Mouse (Mus musculus) hindbrain, embryonic 15.5 days (tissue): ENCODE results near the gene Pigu. TPM values are rescaled to one million over a fixed set of nuclear protein-coding genes. Genes with fewer than 3 reads are reported as not detected.

Experiments used
- ATAC-seq: fragments of 200-750 bp; cut with Nextera tagmentation; 2 replicates; pipeline ENCODE4 v1.8.0; 2017; ENCODE audit warnings: low read depth, moderate number of reproducible peaks, moderate TSS enrichment; ENCODE audit not compliant: low FRiP score
- H3K27ac ChIP-seq: fragments of 300-500 bp; sonication (generic); replicated peaks from 2 replicates; pipeline ENCODE4 v1.5.1; 2015; ENCODE audit warnings: mild to moderate bottlenecking, inconsistent platforms
- H3K27me3 ChIP-seq: fragments of 300-500 bp; sonication (generic); 2 replicates; pipeline ENCODE4 v1.6.1; 2015; ENCODE audit warnings: control low read depth, inconsistent platforms
- H3K36me3 ChIP-seq: fragments of 300-500 bp; sonication (generic); 2 replicates; pipeline ENCODE4 v1.6.1; 2015; ENCODE audit warnings: control low read depth, inconsistent platforms
- H3K4me1 ChIP-seq: fragments of 300-500 bp; sonication (generic); replicated peaks from 2 replicates; pipeline ENCODE4 v1.6.1; 2015; ENCODE audit warnings: control low read depth, inconsistent platforms
- H3K4me2 ChIP-seq: fragments of 300-500 bp; sonication (generic); 2 replicates; pipeline ENCODE4 v1.6.1; 2015; ENCODE audit warnings: moderate library complexity, mild to moderate bottlenecking, inconsistent platforms
- H3K4me3 ChIP-seq: fragments of 300-500 bp; sonication (generic); 2 replicates; pipeline ENCODE4 v1.5.1; 2015; ENCODE audit warnings: mild to moderate bottlenecking, inconsistent platforms
- H3K9ac ChIP-seq: fragments of 300-500 bp; sonication (generic); 2 replicates; pipeline ENCODE4 v1.6.1; 2015; ENCODE audit warnings: inconsistent platforms
- H3K9me3 ChIP-seq: fragments of 300-500 bp; sonication (generic); 2 replicates; pipeline ENCODE4 v1.6.1; 2016; ENCODE audit warnings: control low read depth, inconsistent platforms
- WGBS: fragments of 180-500 bp; shearing (Covaris S2); methylation state at CpG from one replicate; pipeline ENCODE4 v1.1.7; 2015; 5-methylcytosine and 5-hydroxymethylcytosine counted together
- polyA plus RNA-seq: library from polyadenylated mRNA; unstranded; fragments of >200 nt; fragmentation: Nextera tagmentation; extraction: Ambion mirVana; gene quantifications from 2 replicates; pipeline ENCODE4 v1.2.1, GENCODE M21; 2015

Gene Pigu
- polyA plus RNA-seq, 1 experiment from 2014 or later: 62.6 TPM

DNA sequence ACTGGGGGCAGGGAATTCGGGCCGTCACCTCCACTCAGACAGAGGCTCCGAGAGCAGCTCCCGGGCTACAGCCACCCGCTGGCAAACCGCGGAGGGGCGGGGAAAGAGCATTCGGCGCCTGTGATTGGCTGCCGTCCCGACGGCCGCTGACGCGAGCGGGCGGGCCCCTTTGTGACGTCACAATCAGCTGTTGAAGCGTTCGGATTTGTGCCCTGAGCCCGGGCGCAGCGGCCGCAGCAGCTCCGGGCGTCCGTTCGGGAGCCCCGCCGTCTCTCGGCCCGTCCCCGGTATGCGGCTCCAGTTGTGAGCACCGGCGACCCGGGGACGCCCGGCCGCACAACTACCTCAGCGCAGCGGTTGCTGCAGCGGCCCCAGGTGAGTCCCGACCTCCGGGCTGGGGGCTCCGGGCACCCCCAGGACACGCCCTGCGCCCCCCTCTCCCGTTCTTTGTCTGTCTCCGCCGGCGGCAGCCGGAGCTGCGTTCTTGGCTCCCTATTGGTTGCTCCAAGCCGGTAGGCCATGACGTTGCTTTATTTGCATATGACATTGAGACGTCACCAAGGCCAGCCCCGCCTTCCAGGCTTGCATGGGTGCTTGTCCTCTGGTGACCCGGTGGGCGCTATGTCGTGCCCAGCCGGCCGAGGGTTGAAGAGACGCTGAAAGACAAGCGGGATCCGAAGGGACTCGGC, 24.6 kb upstream of the Pigu start:
- Histone ChIP-seq H3K4me2 (peak overlapping the region; percentile 64), H3K9ac (peak overlapping the region; percentile 99), H3K36me3 (0 out of 2 replicates have a peak, but pooled peaks cover 6% of the 10 kb centered on the region), H3K27me3 (no peaks in the 10 kb centered on the region), H3K4me3 (peak overlapping the region; percentile 93), H3K9me3 (no peaks in the 10 kb centered on the region), H3K4me1 (peaks cover 58% of the 10 kb centered on the region), H3K27ac (peak overlapping the region; percentile 100)
- under 1% methylated on average over 68 of the region's 68 CpGs for WGBS
- ATAC-seq: peak; percentile 95

DNA sequence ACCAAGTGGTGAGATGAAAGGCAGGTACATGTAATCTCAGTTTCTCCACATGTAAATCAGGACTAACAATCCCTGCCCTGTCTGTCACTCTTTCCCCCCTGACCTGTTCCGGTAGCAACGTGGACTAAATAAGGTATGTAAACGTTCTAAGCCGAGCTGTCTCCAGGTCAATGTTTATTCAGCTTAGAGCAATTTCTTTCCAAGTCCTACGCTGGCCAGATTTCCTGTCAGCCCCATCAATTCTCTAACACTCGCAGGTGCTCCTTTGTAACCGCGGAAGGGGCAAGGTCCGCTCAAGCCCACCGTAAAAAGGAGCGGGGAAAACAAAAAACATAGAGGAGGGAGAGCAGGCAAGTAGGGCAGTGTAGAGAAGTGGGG, 23.8 kb upstream of the Pigu start:
- peak overlapping the region; percentile 99 for H3K9ac ChIP-seq
- 1% methylated on average over 11 of the region's 11 CpGs for WGBS
- H3K27me3 ChIP-seq: no peaks in the 10 kb centered on the region
- peak overlapping the region; percentile 93 for H3K4me3 ChIP-seq
- no peaks in the 10 kb centered on the region for H3K9me3 ChIP-seq
- peak overlapping the region; percentile 64 for H3K4me2 ChIP-seq
- peaks cover 51% of the 10 kb centered on the region for H3K4me1 ChIP-seq
- H3K27ac ChIP-seq: peak overlapping the region; percentile 100
- H3K36me3 ChIP-seq: no peaks in the 10 kb centered on the region
- ATAC-seq: no peak

DNA sequence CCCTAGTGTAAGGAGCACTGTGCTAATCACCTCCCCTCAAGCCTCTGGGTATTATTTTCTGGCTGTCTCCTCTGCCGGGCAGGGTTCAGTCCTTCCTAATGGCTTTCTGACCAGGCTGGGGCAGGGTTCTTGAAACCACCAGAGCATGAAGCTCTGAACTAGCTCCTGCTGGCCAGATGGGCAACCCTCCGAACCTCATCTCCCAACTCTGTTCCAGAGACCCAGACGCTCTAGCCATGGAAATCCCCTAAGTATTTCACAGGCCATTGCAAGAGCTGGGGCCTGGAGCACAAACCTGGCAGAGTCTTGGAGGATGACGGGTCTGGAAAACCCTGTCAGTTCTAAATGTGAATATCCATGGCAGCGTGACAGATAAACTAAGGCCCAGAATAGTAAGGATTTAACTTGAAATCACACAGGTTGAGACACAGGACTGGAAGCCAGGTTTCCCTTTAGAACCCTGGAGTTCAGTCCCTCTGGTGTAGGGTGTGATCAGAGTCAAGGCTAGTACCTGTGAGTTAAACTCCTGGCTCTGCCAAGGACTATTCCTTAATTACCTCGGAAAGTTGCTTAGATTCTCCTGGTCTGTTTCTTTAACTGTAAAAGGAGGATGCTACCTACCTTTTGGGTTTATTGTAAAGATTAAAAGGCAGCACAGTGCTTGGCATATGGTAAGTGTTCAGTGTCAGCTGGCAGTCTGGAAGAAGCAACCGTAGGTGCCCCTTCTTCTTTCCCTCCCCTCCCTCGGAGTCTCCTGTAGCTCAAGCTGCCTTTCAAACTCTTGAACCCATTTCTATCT, 23.2 kb upstream of the Pigu start, which contains the start of gene Trp53inp2:
Trp53inp2 (plus strand) TSS at position 799 of the 799 bp plus-strand sequence.
- H3K4me2 ChIP-seq: peak within 1 kb of the TSS; percentile 64
- H3K4me1 ChIP-seq: peaks cover 45% of the 10 kb centered on the region
- no peaks in the 10 kb centered on the region for H3K9me3 ChIP-seq
- 37% methylated on average over 8 of the region's 8 CpGs for WGBS
- peak within 1 kb of the TSS; percentile 100 for H3K27ac ChIP-seq
- H3K4me3 ChIP-seq: peak within 1 kb of the TSS; percentile 93
- peak within 1 kb of the TSS; percentile 99 for H3K9ac ChIP-seq
- no peaks in the 10 kb centered on the region for H3K27me3 ChIP-seq
- no peak for ATAC-seq
- no peaks in the 10 kb centered on the region for H3K36me3 ChIP-seq

DNA sequence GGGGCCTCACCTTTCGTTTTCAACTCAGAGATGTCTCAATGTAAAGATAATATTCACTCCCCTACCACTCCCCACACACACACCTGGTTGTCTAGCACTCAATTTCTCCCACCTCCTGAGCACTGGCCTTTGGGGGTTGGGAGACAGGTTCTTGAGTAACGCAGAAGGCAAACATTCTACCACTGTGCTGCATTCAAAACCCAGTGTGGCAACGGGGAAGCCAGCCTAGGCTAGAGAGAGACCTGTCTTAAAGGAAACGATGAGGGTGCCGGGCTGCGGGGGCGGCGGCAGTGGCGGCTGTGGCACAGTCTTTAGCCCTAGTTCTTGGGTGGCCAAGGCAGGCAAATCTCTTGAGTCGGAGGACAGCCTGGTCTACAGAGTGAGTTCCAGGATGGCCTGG, 19.0 kb upstream of the Pigu start:
- WGBS: 83% methylated on average over 10 of the region's 10 CpGs
- Histone ChIP-seq H3K4me3 (no peak overlapping the region), H3K9me3 (no peaks in the 10 kb centered on the region), H3K27ac (no peak overlapping the region), H3K36me3 (no peaks in the 10 kb centered on the region), H3K9ac (no peak overlapping the region), H3K27me3 (no peaks in the 10 kb centered on the region), H3K4me2 (no peak overlapping the region), H3K4me1 (peaks cover 11% of the 10 kb centered on the region)
- ATAC-seq: no peak

DNA sequence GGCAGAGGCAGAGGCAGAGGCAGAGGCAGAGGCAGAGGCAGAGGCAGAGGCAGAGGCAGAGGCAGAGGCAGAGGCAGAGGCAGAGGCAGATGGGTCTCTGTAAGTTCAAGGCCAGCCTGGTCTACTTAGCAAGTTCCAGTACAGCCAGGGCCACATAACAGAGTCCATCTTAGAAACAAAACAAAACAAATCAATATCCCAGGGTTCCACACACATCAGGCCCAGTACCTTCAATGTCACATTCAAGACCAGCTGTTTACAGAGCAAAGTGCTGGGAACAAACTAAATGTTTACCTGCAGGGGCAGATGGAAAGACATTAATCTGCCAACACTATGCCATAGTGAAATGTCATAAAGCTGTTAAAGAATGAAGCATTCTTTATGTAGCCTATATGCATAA, 17.3 kb upstream of the Pigu start:
- Histone ChIP-seq H3K4me1 (no peaks in the 10 kb centered on the region), H3K36me3 (no peaks in the 10 kb centered on the region), H3K4me2 (no peak overlapping the region), H3K4me3 (no peak overlapping the region), H3K27me3 (no peaks in the 10 kb centered on the region), H3K27ac (no peak overlapping the region), H3K9me3 (no peaks in the 10 kb centered on the region), H3K9ac (no peak overlapping the region)
- ATAC-seq: no peak

DNA sequence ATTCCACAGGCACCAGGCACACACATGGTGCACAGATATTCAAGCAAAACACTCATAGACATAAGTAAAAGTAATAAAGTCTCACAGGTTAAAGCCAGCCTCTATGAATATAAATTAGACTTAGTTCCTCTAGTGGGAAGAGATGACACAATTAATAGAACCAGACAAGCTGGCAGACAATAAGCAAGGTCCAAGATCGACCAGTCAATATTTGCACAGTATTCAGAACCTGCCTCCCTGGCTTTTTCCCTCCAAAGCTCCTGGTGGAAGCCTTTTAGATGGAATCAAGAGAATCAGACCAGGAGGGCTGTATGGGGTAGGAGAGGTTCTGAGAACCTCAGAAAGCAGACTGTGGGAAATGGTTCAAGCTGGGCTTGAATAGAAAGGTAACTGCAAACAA, 16.7 kb upstream of the Pigu start:
- 80% methylated on average over 1 of the region's 1 CpGs for WGBS
- ATAC-seq: no peak
- Histone ChIP-seq H3K36me3 (no peaks in the 10 kb centered on the region), H3K27ac (no peak overlapping the region), H3K4me2 (no peak overlapping the region), H3K9me3 (no peaks in the 10 kb centered on the region), H3K9ac (no peak overlapping the region), H3K4me3 (no peak overlapping the region), H3K4me1 (no peaks in the 10 kb centered on the region), H3K27me3 (no peaks in the 10 kb centered on the region)

DNA sequence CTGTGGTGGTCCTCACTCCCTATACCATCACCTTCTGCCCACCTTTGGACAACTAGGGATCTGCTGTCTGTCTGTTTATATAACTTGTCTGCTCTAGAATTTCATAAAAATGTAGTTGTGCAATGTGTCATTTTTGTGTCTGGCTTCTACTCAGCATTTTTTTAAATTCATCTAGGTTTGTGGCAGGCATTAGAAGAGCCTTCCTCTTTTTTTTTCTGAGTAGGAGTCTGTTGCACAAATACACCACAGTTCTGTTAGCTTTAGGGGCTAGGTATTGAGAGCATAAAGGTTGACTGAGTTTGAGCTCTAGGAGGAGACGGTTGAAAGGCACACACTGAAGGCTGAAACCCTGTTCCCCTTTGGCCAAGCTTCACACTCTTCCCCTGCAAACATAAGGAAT, 16.1 kb upstream of the Pigu start:
- no peak overlapping the region for H3K27ac ChIP-seq
- no peak for ATAC-seq
- no peak overlapping the region for H3K9ac ChIP-seq
- H3K4me1 ChIP-seq: no peaks in the 10 kb centered on the region
- WGBS: 68% methylated on average over 1 of the region's 1 CpGs
- no peaks in the 10 kb centered on the region for H3K36me3 ChIP-seq
- no peaks in the 10 kb centered on the region for H3K9me3 ChIP-seq
- no peak overlapping the region for H3K4me3 ChIP-seq
- no peak overlapping the region for H3K4me2 ChIP-seq
- H3K27me3 ChIP-seq: no peaks in the 10 kb centered on the region

DNA sequence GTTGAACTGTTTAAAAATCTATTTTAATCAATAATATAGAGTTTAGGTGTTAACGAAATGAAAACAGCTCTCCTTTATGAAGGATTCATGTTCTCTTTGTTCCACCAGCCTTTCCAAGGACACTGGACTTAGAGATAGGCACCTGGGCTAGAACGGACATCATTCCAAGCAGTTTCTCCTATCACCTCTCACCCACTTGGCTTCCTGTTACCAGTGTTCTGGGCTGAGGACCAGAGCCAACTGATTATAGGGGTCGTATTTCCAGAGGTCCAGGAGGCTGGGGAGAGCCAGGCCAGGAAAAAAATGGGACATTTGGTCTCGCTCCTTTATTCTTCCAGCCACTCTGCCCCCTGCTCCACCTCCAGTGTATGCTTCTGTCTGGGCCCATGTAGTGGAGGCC, 15.2 kb upstream of the Pigu start:
- no peak overlapping the region for H3K9ac ChIP-seq
- H3K4me3 ChIP-seq: no peak overlapping the region
- ATAC-seq: no peak
- no peak overlapping the region for H3K27ac ChIP-seq
- 71% methylated on average over 4 of the region's 4 CpGs for WGBS
- H3K36me3 ChIP-seq: no peaks in the 10 kb centered on the region
- no peak overlapping the region for H3K4me2 ChIP-seq
- H3K27me3 ChIP-seq: no peaks in the 10 kb centered on the region
- no peaks in the 10 kb centered on the region for H3K9me3 ChIP-seq
- no peaks in the 10 kb centered on the region for H3K4me1 ChIP-seq

DNA sequence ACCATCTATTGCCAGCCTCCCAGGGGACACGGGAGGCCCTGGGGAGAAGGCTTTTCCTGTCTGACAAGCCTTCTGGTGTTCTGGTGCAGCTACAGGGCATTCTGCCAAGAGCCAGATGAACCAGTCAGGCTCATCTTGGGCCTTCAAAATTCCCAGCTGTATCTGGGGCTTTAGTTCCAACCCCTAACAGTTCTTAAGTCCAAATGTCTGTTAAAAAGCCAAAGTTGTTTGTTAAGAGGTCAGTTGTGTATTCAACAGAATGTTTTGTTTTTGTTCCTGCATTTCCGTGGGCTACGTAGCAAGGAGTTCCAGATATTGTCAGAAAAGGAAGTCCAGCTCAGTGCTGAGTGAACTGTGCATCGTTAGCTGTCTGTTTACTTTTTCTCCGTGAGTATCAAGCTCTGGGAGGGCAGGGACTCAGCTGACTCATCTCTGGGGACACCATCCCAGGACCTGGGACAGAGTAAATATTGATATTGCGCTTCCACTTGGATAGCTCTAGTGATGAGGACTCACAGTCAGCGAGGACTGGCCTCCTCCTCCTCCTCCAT, 12.2 kb upstream of the Pigu start:
- no peaks in the 10 kb centered on the region for H3K27me3 ChIP-seq
- no peak overlapping the region for H3K4me3 ChIP-seq
- no peak overlapping the region for H3K9ac ChIP-seq
- no peaks in the 10 kb centered on the region for H3K4me1 ChIP-seq
- 62% methylated on average over 7 of the region's 7 CpGs for WGBS
- no peak for ATAC-seq
- H3K4me2 ChIP-seq: no peak overlapping the region
- no peak overlapping the region for H3K27ac ChIP-seq
- H3K36me3 ChIP-seq: no peaks in the 10 kb centered on the region
- H3K9me3 ChIP-seq: no peaks in the 10 kb centered on the region

DNA sequence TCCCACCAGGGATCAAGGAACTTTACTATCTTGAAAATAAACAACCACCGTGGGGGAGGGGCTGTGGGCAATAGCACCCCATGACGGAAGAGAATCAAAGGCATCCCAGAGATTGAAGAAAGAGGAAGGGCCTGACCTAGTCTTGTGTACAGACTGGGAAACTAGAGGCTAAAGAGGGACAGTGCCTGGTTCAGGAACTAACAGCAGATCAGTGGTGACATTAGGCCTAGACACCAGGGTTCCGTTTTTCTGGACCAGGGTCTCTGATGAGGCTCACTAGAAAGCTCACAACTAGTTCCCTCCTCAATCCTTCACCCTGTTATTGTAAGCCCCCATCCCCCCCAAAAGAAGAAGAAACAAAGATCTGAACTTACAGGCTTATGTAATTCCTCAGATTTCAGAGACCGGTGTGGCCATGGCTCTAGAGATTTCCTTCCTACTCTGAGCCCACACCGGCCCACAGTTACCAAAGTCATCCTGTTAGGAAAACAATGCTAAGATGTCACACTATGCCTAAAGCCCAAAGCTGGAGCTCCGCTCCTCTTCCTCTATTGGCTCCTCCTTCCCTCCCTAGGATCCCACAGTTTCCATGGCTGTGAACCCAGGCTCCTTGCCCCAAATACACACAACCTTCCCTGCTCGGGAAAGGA, 10.5 kb upstream of the Pigu start:
- ATAC-seq: no peak
- 83% methylated on average over 7 of the region's 7 CpGs for WGBS
- Histone ChIP-seq H3K4me1 (no peaks in the 10 kb centered on the region), H3K9me3 (no peaks in the 10 kb centered on the region), H3K4me3 (no peak overlapping the region), H3K4me2 (no peak overlapping the region), H3K27me3 (no peaks in the 10 kb centered on the region), H3K27ac (no peak overlapping the region), H3K36me3 (no peaks in the 10 kb centered on the region), H3K9ac (no peak overlapping the region)

DNA sequence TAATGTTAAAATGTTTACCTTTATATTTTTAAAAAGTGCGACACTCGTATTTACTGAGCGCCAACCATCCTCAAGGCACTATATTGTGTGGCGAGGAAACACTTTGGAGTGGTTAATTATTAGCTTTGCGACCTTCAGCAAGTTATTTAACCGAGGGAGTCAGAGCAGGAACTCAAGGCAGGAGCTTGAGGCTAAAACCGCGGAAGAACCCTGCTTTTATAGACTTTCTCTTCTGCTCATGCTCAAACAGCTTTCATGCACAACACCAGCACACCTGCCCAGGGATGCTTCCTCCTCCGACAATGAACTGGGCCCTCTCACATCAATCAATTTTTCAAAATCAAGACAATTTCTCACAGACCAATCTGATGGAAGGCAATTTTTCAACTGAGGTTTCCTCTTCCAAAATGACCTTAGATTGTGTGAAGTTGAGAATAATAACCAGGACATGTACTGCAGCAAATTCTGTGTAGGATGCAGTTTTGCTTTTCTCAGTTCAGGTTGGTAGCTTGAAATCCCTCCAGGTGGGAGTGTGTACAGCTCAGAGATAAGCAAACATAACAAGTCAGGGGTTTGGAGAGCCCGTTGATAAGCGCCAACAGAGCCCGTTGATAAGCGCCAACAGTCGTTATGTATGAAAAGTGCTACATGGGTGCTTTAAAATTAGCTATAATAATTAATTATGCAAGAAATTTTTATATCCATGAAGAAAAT, 613 bp upstream of the Pigu start:
- Histone ChIP-seq H3K4me1 (peaks cover 22% of the 10 kb centered on the region), H3K27ac (peak overlapping the region; percentile 71), H3K4me2 (peak overlapping the region; percentile 59), H3K9ac (peak overlapping the region; percentile 66), H3K27me3 (no peaks in the 10 kb centered on the region), H3K9me3 (no peaks in the 10 kb centered on the region), H3K36me3 (no peaks in the 10 kb centered on the region), H3K4me3 (peak overlapping the region; percentile 82)
- WGBS: 33% methylated on average over 14 of the region's 14 CpGs
- peak; percentile 54 for ATAC-seq
